Mouse (Mus musculus): Measurements from ENCODE around the gene Nav2.

DNA sequence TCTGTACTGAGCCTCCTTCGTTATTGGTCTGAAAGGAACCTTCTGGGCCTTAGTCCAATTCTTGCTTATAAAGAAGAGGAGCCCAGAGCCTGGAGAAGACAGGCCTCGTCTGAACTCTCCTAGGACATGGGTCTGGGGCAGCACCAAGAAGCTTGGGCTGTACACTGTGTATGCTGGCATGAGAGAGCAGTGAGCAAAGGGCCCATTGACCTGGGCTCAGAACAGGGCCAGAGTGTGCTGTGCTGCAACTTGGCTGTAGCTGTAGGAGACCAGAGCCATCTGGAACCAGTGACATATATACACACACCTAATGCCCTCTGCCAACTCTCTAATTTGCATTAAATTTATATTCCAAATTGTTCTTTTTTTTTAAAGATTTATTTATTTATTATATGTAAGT lies 621.0 kb downstream of the Nav2 start:
- TF ChIP-seq CTCF (IDR thresholded peaks at IDR 0.05; ENCODE audit: borderline replicate concordance, insufficient read depth, low read depth, low read length), result no peak
- TF ChIP-seq POLR2A (IDR thresholded peaks at IDR 0.05; ENCODE audit: borderline replicate concordance, insufficient read depth, low read length), result no peak

All from cerebellum, adult 2 months (tissue).